Mouse (Mus musculus) liver, adult 2 months (tissue): Measurements from ENCODE around the gene Cdh4. TPM values are rescaled to one million over a fixed set of nuclear protein-coding genes. Genes with fewer than 3 reads are reported as not detected.

Experiments
- DNase-seq: peaks from one replicate; pipeline ENCODE4 v3.0.0-alpha.2; 2011; ENCODE audit warnings: low read depth, low spot score; ENCODE audit errors: extremely low read depth
- H3K27ac ChIP-seq: fragments of 200-500 bp; replicated peaks from 2 replicates; pipeline ENCODE4 v1.5.1; 2012; ENCODE audit warnings: low read depth, mild to moderate bottlenecking, control low read depth, inconsistent platforms, low read length; ENCODE audit not compliant: insufficient read depth
- H3K27me3 ChIP-seq: fragments of 200-500 bp; 2 replicates; pipeline ENCODE4 v1.6.1; 2012; ENCODE audit warnings: mild to moderate bottlenecking, moderate library complexity, low read length, inconsistent platforms; ENCODE audit not compliant: control insufficient read depth, insufficient read depth
- H3K36me3 ChIP-seq: fragments of 200-500 bp; 2 replicates; pipeline ENCODE4 v1.6.1; 2012; ENCODE audit warnings: low read length, inconsistent platforms; ENCODE audit not compliant: control insufficient read depth, insufficient read depth
- H3K4me1 ChIP-seq: fragments of 200-500 bp; 2 replicates; pipeline ENCODE4 v1.6.1; 2011; ENCODE audit warnings: low read length; ENCODE audit not compliant: control insufficient read depth, insufficient read depth
- H3K4me3 ChIP-seq: fragments of 200-500 bp; 2 replicates; pipeline ENCODE4 v1.5.1; 2011; ENCODE audit warnings: low read depth, mild to moderate bottlenecking, control low read depth, low read length, moderate library complexity; ENCODE audit not compliant: insufficient read depth
- H3K79me2 ChIP-seq: fragments of 200-500 bp; 2 replicates; pipeline ENCODE4 v1.6.1; 2012; ENCODE audit warnings: inconsistent platforms, mild to moderate bottlenecking, low read length, moderate library complexity; ENCODE audit not compliant: control insufficient read depth, insufficient read depth
- H3K9ac ChIP-seq: fragments of 200-500 bp; 2 replicates; pipeline ENCODE4 v1.6.1; 2012; ENCODE audit warnings: low read depth, mild to moderate bottlenecking, control low read depth, inconsistent platforms, low read length
- CTCF ChIP-seq: fragments of 200-500 bp; IDR thresholded peaks from 2 replicates; pipeline ENCODE4 v1.5.1; 2011; ENCODE audit warnings: low read depth, low read length, control low read depth
- POLR2A ChIP-seq: fragments of 200-500 bp; IDR thresholded peaks from 2 replicates; pipeline ENCODE4 v1.6.1; 2011; ENCODE audit warnings: low read length, control low read depth; ENCODE audit not compliant: insufficient read depth; ENCODE audit errors: extremely low read depth
- WGBS: fragments of 180-500 bp; shearing (Covaris S2); methylation state at CpG from one replicate; pipeline ENCODE4 v1.1.7; 2018; 5-methylcytosine and 5-hydroxymethylcytosine counted together
- polyA plus RNA-seq: library from polyadenylated mRNA; depleted of rRNA; stranded (reverse); fragments of >200 nt; gene quantifications from 2 replicates; pipeline ENCODE4 v1.2.3, GENCODE M21; 2012
- total RNA-seq: library from RNA; depleted of rRNA; stranded (reverse); fragments of >200 nt; gene quantifications from 2 replicates; pipeline ENCODE4 v1.2.3, GENCODE M21; 2014

Cdh4 gene
- total and polyA plus RNA-seq, 2 experiments: 0.18 to 0.37 TPM

GRCm38 (mm10) chr2:179587069-179587468 lies 144.8 kb downstream of the Cdh4 start:
- Histone ChIP-seq H3K27ac (no peak overlapping the region), H3K4me1 (0 out of 2 replicates have a peak, but pooled peaks cover 2% of the 10 kb centered on the region), H3K4me3 (no peak overlapping the region), H3K79me2 (no peaks in the 10 kb centered on the region), H3K36me3 (no peaks in the 10 kb centered on the region), H3K27me3 (no peaks in the 10 kb centered on the region), H3K9ac (no peak overlapping the region)
- no peak for TF ChIP-seq POLR2A
- TF ChIP-seq CTCF: no peak
- WGBS: 92% methylated on average over 2 of the region's 2 CpGs
- no peak for DNase-seq

GRCm38 (mm10) chr2:179591661-179592060 lies 149.4 kb downstream of the Cdh4 start:
- H3K36me3 ChIP-seq: no peaks in the 10 kb centered on the region
- H3K79me2 ChIP-seq: no peaks in the 10 kb centered on the region
- H3K27ac ChIP-seq: no peak overlapping the region
- no peaks in the 10 kb centered on the region for H3K27me3 ChIP-seq
- no peak overlapping the region for H3K9ac ChIP-seq
- DNase-seq: no peak
- H3K4me1 ChIP-seq: no peaks in the 10 kb centered on the region
- no peak overlapping the region for H3K4me3 ChIP-seq
- TF ChIP-seq POLR2A: no peak
- TF ChIP-seq CTCF: no peak
- 68% methylated on average over 5 of the region's 5 CpGs for WGBS

DNA sequence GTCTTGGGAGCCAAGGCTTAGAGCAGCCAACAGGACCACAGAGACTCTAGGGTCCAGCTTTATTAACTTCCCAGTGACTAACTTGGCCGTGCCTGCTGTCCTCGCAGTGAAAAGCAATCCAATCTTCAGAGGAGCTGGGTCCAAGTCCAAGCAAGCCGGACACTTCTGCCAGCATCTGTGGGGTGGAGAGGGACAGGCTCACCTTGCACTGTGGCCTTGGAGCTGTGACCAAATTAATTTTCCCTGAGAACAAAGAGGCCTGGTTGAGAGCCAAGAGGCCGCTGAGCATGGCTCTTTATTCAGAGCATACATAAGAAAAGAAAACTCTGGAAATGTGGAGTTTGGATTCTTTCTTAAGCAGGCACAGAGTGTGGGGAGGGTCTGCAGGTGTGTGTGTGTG lies 152.8 kb downstream of the Cdh4 start:
- Histone ChIP-seq H3K4me3 (no peak overlapping the region), H3K27ac (no peak overlapping the region), H3K4me1 (no peaks in the 10 kb centered on the region), H3K79me2 (no peaks in the 10 kb centered on the region), H3K27me3 (no peaks in the 10 kb centered on the region), H3K36me3 (no peaks in the 10 kb centered on the region), H3K9ac (no peak overlapping the region)
- 91% methylated on average over 4 of the region's 4 CpGs for WGBS
- DNase-seq: no peak
- TF ChIP-seq POLR2A: no peak
- no peak for TF ChIP-seq CTCF

DNA sequence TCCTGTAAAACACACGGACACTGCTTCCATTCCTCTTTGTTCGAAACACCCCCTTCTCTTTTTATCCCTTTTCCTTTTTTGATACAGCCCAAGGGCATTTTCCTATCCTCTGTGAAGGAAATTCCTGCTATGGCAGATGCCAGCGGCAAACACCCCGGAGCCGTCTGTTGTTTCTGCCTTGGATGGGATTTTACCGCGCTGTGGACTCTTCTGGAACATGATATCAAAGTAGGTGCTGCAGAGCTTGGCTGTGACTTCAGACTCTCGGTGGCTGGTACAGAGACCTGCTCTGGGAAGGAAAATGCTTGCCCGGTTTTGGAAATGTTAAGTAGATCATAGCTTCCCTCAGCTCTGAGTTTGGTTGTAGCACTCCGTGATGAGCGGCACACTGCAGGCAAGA lies 156.7 kb downstream of the Cdh4 start:
- no peak overlapping the region for H3K4me3 ChIP-seq
- H3K79me2 ChIP-seq: no peaks in the 10 kb centered on the region
- H3K27me3 ChIP-seq: no peaks in the 10 kb centered on the region
- DNase-seq: no peak
- H3K27ac ChIP-seq: no peak overlapping the region
- TF ChIP-seq CTCF (no peak), POLR2A (no peak)
- H3K4me1 ChIP-seq: no peaks in the 10 kb centered on the region
- WGBS: 92% methylated on average over 11 of the region's 11 CpGs
- H3K36me3 ChIP-seq: no peaks in the 10 kb centered on the region
- H3K9ac ChIP-seq: no peak overlapping the region

GRCm38 (mm10) chr2:179599886-179600285 lies 157.7 kb downstream of the Cdh4 start:
- no peaks in the 10 kb centered on the region for H3K4me1 ChIP-seq
- no peaks in the 10 kb centered on the region for H3K27me3 ChIP-seq
- no peak for DNase-seq
- H3K27ac ChIP-seq: no peak overlapping the region
- H3K79me2 ChIP-seq: no peaks in the 10 kb centered on the region
- H3K9ac ChIP-seq: no peak overlapping the region
- TF ChIP-seq POLR2A (no peak), CTCF (no peak)
- 30% methylated on average over 1 of the region's 1 CpGs for WGBS
- no peaks in the 10 kb centered on the region for H3K36me3 ChIP-seq
- no peak overlapping the region for H3K4me3 ChIP-seq

DNA sequence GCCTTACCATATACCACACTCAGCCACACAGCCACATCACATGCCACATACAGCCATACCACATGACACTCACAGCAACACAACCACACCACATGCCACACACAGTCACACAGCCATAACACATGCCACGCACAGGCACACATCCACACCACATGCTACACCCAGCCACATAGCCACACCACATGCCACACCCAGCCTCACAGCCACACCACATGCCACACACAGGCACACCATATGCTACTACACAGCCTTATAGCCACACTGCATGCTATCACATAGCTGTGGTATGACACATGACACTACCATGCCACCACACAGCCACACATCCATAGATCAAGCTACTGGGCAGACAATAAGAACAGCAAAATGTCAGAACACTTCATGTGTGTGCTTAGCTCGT lies 158.1 kb downstream of the Cdh4 start:
- TF ChIP-seq CTCF (no peak), POLR2A (no peak)
- 78% methylated on average over 2 of the region's 2 CpGs for WGBS
- DNase-seq: no peak

More for the DNA sequence above, 158.1 kb downstream of the Cdh4 start:
- Histone ChIP-seq H3K27ac (no peak overlapping the region), H3K4me1 (no peaks in the 10 kb centered on the region), H3K9ac (no peak overlapping the region), H3K4me3 (no peak overlapping the region), H3K36me3 (no peaks in the 10 kb centered on the region), H3K27me3 (no peaks in the 10 kb centered on the region), H3K79me2 (no peaks in the 10 kb centered on the region)
